Mouse (Mus musculus) embryonic facial prominence, embryonic 11.5 days (tissue): ENCODE measurements at regions not wholly inside any gene's neighbourhood (a gene's known extent, or its start where the extent isn't known, plus 50 kb on each side); places are given as distances from the start of the nearest gene placed in this dataset.

Source experiments
- ATAC-seq: fragments of 200-750 bp; cut with Nextera tagmentation; replicated peaks from 2 replicates; pipeline ENCODE4 v1.8.0; 2017; ENCODE audit warnings: low read depth; ENCODE audit not compliant: insufficient number of reproducible peaks, low FRiP score, low TSS enrichment
- DNase-seq: peaks from one replicate; pipeline ENCODE4 v3.0.0-alpha.2; 2015; ENCODE audit warnings: low spot score
- H3K27ac ChIP-seq: fragments of 300-500 bp; sonication (generic); replicated peaks from 2 replicates; pipeline ENCODE4 v1.5.1; 2014; ENCODE audit warnings: mild to moderate bottlenecking, low read depth, low read length, control low read depth
- H3K27me3 ChIP-seq: fragments of 300-500 bp; sonication (generic); 2 replicates; pipeline ENCODE4 v1.6.1; 2014; ENCODE audit warnings: mild to moderate bottlenecking, low read length, moderate library complexity, mixed read lengths; ENCODE audit not compliant: control insufficient read depth, insufficient read depth
- H3K36me3 ChIP-seq: fragments of 300-500 bp; sonication (generic); replicated peaks from 2 replicates; pipeline ENCODE4 v1.6.1; 2014; ENCODE audit warnings: low read depth, mild to moderate bottlenecking, low read length, moderate library complexity, mixed read lengths; ENCODE audit not compliant: control insufficient read depth, insufficient read depth
- H3K4me1 ChIP-seq: fragments of 300-500 bp; sonication (generic); 2 replicates; pipeline ENCODE4 v1.6.1; 2014; ENCODE audit warnings: low read length, mixed read lengths; ENCODE audit not compliant: control insufficient read depth, insufficient read depth
- H3K4me2 ChIP-seq: fragments of 300-500 bp; sonication (generic); 2 replicates; pipeline ENCODE4 v1.6.1; 2014; ENCODE audit warnings: low read depth, mild to moderate bottlenecking, control low read depth, low read length, moderate library complexity
- H3K4me3 ChIP-seq: fragments of 300-500 bp; sonication (generic); 2 replicates; pipeline ENCODE4 v1.5.1; 2014; ENCODE audit warnings: low read depth, low read length, control low read depth
- H3K9ac ChIP-seq: fragments of 300-500 bp; sonication (generic); replicated peaks from 2 replicates; pipeline ENCODE4 v1.6.1; 2014; ENCODE audit warnings: mild to moderate bottlenecking, control low read depth, low read length
- H3K9me3 ChIP-seq: fragments of 300-500 bp; sonication (generic); replicated peaks from 2 replicates; pipeline ENCODE4 v1.6.1; 2016; ENCODE audit warnings: mild to moderate bottlenecking, low read length, inconsistent platforms, mixed read lengths; ENCODE audit not compliant: control insufficient read depth
- WGBS: fragments of 180-500 bp; shearing (Covaris S2); extraction: QIAGEN DNeasy Blood & Tissue Kit; methylation state at CpG from one replicate; pipeline ENCODE4 v1.1.7; 2014; 5-methylcytosine and 5-hydroxymethylcytosine counted together

DNA sequence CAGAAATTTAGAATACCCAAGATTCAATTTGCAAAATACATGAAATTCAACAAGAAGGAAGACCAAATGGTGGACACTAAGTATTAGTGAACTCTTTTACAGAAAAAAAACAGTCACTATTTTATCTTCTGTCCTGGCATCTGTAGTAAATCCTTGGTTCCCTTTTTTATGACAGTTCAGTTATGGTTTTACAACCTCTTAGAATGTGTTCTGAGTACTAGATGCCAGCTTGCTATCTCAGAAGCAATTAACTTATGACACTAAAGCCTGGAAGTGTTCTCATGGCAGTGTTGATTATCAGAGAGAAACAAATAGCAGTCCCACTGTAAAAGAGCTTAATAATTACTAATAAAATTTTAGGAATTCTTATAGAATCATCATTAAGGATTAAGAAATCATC, 811.2 kb upstream of the Cox7c start:
- Histone ChIP-seq H3K4me2 (no peak overlapping the region), H3K27ac (no peak overlapping the region), H3K4me1 (no peaks in the 10 kb centered on the region), H3K36me3 (no peaks in the 10 kb centered on the region), H3K27me3 (no peaks in the 10 kb centered on the region), H3K9me3 (no peaks in the 10 kb centered on the region), H3K4me3 (no peak overlapping the region), H3K9ac (no peak overlapping the region)
- ATAC-seq (no peak), DNase-seq (no peak)

DNA sequence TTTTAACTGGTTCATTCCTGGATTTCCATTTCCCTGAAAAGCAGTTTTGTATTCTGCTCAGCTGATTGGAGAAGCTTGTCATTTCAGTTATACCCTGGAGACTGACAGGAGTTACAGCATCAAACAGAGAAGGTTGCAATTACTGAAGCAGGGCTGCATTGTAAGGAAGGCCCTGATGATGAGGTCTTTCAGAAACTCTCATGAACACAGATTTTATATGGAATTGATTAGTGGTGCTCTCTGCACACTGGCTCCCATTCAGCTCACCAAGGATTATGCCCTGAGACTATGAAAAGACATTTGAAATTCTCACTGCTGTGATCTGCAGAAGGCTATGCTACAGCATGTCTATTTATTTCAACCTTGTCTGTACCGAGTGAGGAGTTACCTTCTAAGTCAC, 794.2 kb upstream of the Cox7c start:
- ATAC-seq (no peak), DNase-seq (peak; percentile 3)
- Histone ChIP-seq H3K4me2 (no peak overlapping the region), H3K4me1 (no peaks in the 10 kb centered on the region), H3K9ac (no peak overlapping the region), H3K27me3 (no peaks in the 10 kb centered on the region), H3K9me3 (no peaks in the 10 kb centered on the region), H3K27ac (no peak overlapping the region), H3K4me3 (no peak overlapping the region), H3K36me3 (no peaks in the 10 kb centered on the region)
- WGBS = 73% methylated on average over 1 of the region's 1 CpGs
